Mouse (Mus musculus): Measurements from ENCODE around the gene Tcf7l1.

DNA sequence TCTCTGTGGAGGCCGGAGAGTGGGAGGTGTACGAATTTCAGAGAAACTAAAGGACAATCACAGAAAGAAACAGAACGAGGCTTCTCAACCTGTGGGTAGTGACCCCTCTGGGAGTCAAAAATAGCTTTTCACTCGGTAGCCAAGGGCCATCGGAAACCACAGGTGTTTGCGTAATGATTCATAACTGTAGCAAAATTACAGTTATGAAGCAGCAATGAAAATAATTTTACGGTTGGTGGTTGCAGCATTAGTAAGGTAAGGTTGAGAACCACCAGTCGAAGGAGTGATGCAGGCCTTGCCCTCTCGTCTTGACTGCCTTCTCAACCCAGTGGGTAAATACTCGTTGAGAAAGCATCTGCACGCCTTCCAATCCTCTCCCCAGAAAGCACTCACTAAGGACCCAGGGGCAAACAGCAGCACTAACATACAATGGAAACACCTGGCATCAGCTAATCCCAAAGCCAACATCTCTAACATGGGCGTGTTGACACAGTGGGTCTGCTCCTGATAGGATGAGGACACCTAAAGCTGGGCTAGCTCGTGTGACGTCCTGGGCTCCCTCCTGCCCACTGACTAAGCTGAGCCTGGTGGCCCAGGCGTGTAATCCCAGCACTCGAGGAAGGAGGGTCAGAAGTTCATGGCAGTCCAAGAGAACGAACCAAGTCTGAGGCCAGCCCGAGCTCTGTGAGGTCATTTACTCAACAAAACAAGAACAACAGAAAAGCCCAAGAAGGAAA lies 147.7 kb downstream of the Tcf7l1 start:
- no peak for TF ChIP-seq CTCF (IDR thresholded peaks at IDR 0.05)
- no peak for TF ChIP-seq EP300 (IDR thresholded peaks at IDR 0.05)
